Comparison of ENCODE assay signal across 15 mouse cellular contexts in genomic region chr10:80369995-80370747, GRCm38 (mm10). TPM values are rescaled to one million over a fixed set of nuclear protein-coding genes. Genes with fewer than 3 reads are reported as not detected.
DNase-seq lines count a peak whose midpoint lies in the region; ATAC-seq and TF ChIP-seq lines count a peak whose summit lies in the region.
"Had no signal": no experiment of that assay in that cellular context is flagged by ENCODE, and none has a peak within 500 bp of the region (broad histone marks: within the 10 kb centered on the region; RNA-seq: fewer than 3 reads in every experiment).

No protein-coding gene starts in this region.

- H3K4me3 ChIP-seq in lung, embryonic 14.5 days (ENCODE audit: low read depth, low read length), result no peak overlapping the region
- no peak overlapping the region for H3K4me3 ChIP-seq in ES-Bruce4 (ENCODE audit: low read depth, low read length)
- no peak overlapping the region for H3K4me3 ChIP-seq in small intestine, adult 2 months (ENCODE audit: low read depth, low read length)
- H3K4me3 ChIP-seq: embryonic facial prominence, embryonic 13.5 days; stomach, embryonic 15.5 days had no signal

- ATAC-seq in frontal cortex, adult (ENCODE audit: low TSS enrichment), result 0 out of 2 replicates have a peak, but pooled peaks have one; percentile 41
- no peak for ATAC-seq in lung, embryonic 14.5 days (ENCODE audit: insufficient read depth)
- ATAC-seq in granulocyte monocyte progenitor cell, adult 5-6 weeks (replicated peaks; ENCODE audit: poor library complexity, severe bottlenecking), result no peak
- ATAC-seq: forebrain, embryonic 16.5 days had no signal

- peak; percentile 9; the same call in 1 of the 2 replicates for TF ChIP-seq CTCF in lung, embryonic 14.5 days (IDR thresholded peaks at IDR 0.05; ENCODE audit: low read depth)
- TF ChIP-seq CTCF in ES-Bruce4 (IDR thresholded peaks at IDR 0.05; ENCODE audit: low read depth, low read length), result peak; percentile 57
- TF ChIP-seq CTCF in small intestine, adult 2 months (IDR thresholded peaks at IDR 0.05; ENCODE audit: extremely low read depth, insufficient read length, insufficient replicate concordance, low read depth, low read length), result peak; percentile 7; the same call in 1 of the 2 replicates

- WGBS in lung, embryonic 14.5 days, result 71% methylated on average over 21 of the region's 21 CpGs
- WGBS in small intestine, adult 2 months, result 72% methylated on average over 21 of the region's 21 CpGs

- no peak overlapping the region for H3K9ac ChIP-seq in lung, embryonic 14.5 days
- no peak overlapping the region for H3K9ac ChIP-seq in ES-Bruce4 (ENCODE audit: low read depth, poor library complexity, severe bottlenecking)
- H3K9ac ChIP-seq: embryonic facial prominence, embryonic 13.5 days; stomach, embryonic 15.5 days had no signal

- no peak for TF ChIP-seq EP300 in ES-Bruce4 (IDR thresholded peaks at IDR 0.05; ENCODE audit: insufficient read depth, low read depth, low read length)

- no peak overlapping the region for H3K4me2 ChIP-seq in lung, embryonic 14.5 days
- H3K4me2 ChIP-seq: embryonic facial prominence, embryonic 13.5 days; heart, embryonic 11.5 days; stomach, embryonic 15.5 days had no signal

- no peak for DNase-seq in frontal cortex, postnatal 14 days (ENCODE audit: low spot score in 2 of 2)
- DNase-seq in lung, embryonic 14.5 days, result no peak
- no peak for DNase-seq in lung, postnatal 10 days
- no peak for DNase-seq in urinary bladder, adult 2 months (ENCODE audit: low spot score)
- DNase-seq: adrenal gland, adult 8-10 months; cerebellum, adult 11-12 months had no signal

- H3K4me1 ChIP-seq in lung, embryonic 14.5 days (ENCODE audit: insufficient read depth), result no peaks in the 10 kb centered on the region
- peaks cover 7% of the 10 kb centered on the region for H3K4me1 ChIP-seq in ES-Bruce4 (ENCODE audit: control insufficient read depth, insufficient read depth, low read length)
- H3K4me1 ChIP-seq in small intestine, adult 2 months (ENCODE audit: control insufficient read depth, insufficient read depth, insufficient read length, low read length), result peaks cover 8% of the 10 kb centered on the region
- H3K4me1 ChIP-seq: stomach, embryonic 15.5 days had no signal

- no peaks in the 10 kb centered on the region for H3K27me3 ChIP-seq in lung, embryonic 14.5 days (ENCODE audit: insufficient read depth, low read length)
- H3K27me3 ChIP-seq in ES-Bruce4 (ENCODE audit: control insufficient read depth, insufficient read depth, low read length, poor library complexity, severe bottlenecking), result no peaks in the 10 kb centered on the region
- no peaks in the 10 kb centered on the region for H3K27me3 ChIP-seq in small intestine, adult 2 months (ENCODE audit: control insufficient read depth, insufficient read depth, low read length)
- H3K27me3 ChIP-seq: stomach, embryonic 15.5 days had no signal

- H3K36me3 ChIP-seq in lung, embryonic 14.5 days (ENCODE audit: insufficient read depth), result no peaks in the 10 kb centered on the region
- no peaks in the 10 kb centered on the region for H3K36me3 ChIP-seq in ES-Bruce4 (ENCODE audit: control insufficient read depth, insufficient read depth, low read length, poor library complexity, severe bottlenecking)
- H3K36me3 ChIP-seq in small intestine, adult 2 months (ENCODE audit: control insufficient read depth, insufficient read depth, low read length), result no peaks in the 10 kb centered on the region
- H3K36me3 ChIP-seq: embryonic facial prominence, embryonic 13.5 days; stomach, embryonic 15.5 days had no signal

- H3K27ac ChIP-seq in lung, embryonic 14.5 days (ENCODE audit: low read depth), result no peak overlapping the region
- H3K27ac ChIP-seq in ES-Bruce4 (ENCODE audit: insufficient read depth, low read length), result no peak overlapping the region
- no peak overlapping the region for H3K27ac ChIP-seq in small intestine, adult 2 months (ENCODE audit: insufficient read depth, low read depth, low read length)
- H3K27ac ChIP-seq: macrophage; stomach, embryonic 15.5 days had no signal

- no peak for TF ChIP-seq POLR2A in ES-Bruce4 (IDR thresholded peaks at IDR 0.05; ENCODE audit: insufficient read depth, low read length)
- no peak for TF ChIP-seq POLR2A in small intestine, adult 2 months (IDR thresholded peaks at IDR 0.05; ENCODE audit: low read depth, low read length)

- H3K9me3 ChIP-seq in lung, embryonic 14.5 days (ENCODE audit: low read depth, low read length), result no peaks in the 10 kb centered on the region
- H3K9me3 ChIP-seq in ES-Bruce4 (replicated peaks; ENCODE audit: control insufficient read depth, insufficient read depth, low read length, poor library complexity, severe bottlenecking), result no peaks in the 10 kb centered on the region
- H3K9me3 ChIP-seq: stomach, embryonic 15.5 days had no signal

RNA-seq across cellular contexts. Expression of gene Plk5, which starts 13.9 kb away (rescaled TPM):
- polyA plus RNA-seq in lung, embryonic 14.5 days (2014; fragmentation: Nextera tagmentation; extraction: Ambion mirVana), result 0.61 and 0.77 TPM in 2 replicates
- 11.1 and 12.6 TPM in 2 replicates for polyA plus RNA-seq in ES-Bruce4 (2011; ENCODE audit: insufficient read depth, insufficient read length, low read depth, missing spikeins)
- 0.75 and 5.9 TPM in 2 replicates for polyA plus RNA-seq in small intestine, adult 2 months (2012; rRNA removed)
- not detected in 2 replicates for total RNA-seq in granulocyte monocyte progenitor cell, adult 5-6 weeks (2014; fragmentation: Nextera tagmentation)
- not detected in 2 replicates for total RNA-seq in granulocyte monocyte progenitor cell, adult 5-6 weeks (2017)
- polyA plus RNA-seq in urinary bladder, adult 2 months (2012; rRNA removed), result 4.5 and 6.4 TPM in 2 replicates
- polyA plus RNA-seq: heart, embryonic 11.5 days; macrophage had no signal

RNA-seq across cellular contexts. Expression of gene Mex3d, which starts 17.3 kb away (rescaled TPM):
- 7.4 and 8.6 TPM in 2 replicates for polyA plus RNA-seq in lung, embryonic 14.5 days (2014; fragmentation: Nextera tagmentation; extraction: Ambion mirVana)
- 25.0 and 28.0 TPM in 2 replicates for polyA plus RNA-seq in ES-Bruce4 (2011; ENCODE audit: insufficient read depth, insufficient read length, low read depth, missing spikeins)
- polyA plus RNA-seq in small intestine, adult 2 months (2012; rRNA removed), result 10.3 and 20.6 TPM in 2 replicates
- 0.67 and 3.6 TPM in 2 replicates for total RNA-seq in granulocyte monocyte progenitor cell, adult 5-6 weeks (2014; fragmentation: Nextera tagmentation)
- 2.1 and 2.2 TPM in 2 replicates for total RNA-seq in granulocyte monocyte progenitor cell, adult 5-6 weeks (2017)
- 11.2 and 11.5 TPM in 2 replicates for polyA plus RNA-seq in urinary bladder, adult 2 months (2012; rRNA removed)

RNA-seq across cellular contexts. Expression of gene Adamtsl5, which starts 22.0 kb away (rescaled TPM):
- 0.68 and 1.2 TPM in 2 replicates for polyA plus RNA-seq in lung, embryonic 14.5 days (2014; fragmentation: Nextera tagmentation; extraction: Ambion mirVana)
- polyA plus RNA-seq in ES-Bruce4 (2011; ENCODE audit: insufficient read depth, insufficient read length, low read depth, missing spikeins), result 3.8 and 5.4 TPM in 2 replicates
- 74.2 and 136 TPM in 2 replicates for polyA plus RNA-seq in small intestine, adult 2 months (2012; rRNA removed)
- not detected in 2 replicates for total RNA-seq in granulocyte monocyte progenitor cell, adult 5-6 weeks (2014; fragmentation: Nextera tagmentation)
- total RNA-seq in granulocyte monocyte progenitor cell, adult 5-6 weeks (2017), result not detected in 2 replicates
- polyA plus RNA-seq in urinary bladder, adult 2 months (2012; rRNA removed), result 57.9 and 65.7 TPM in 2 replicates

RNA-seq across cellular contexts. Expression of gene Mbd3, which starts 29.2 kb away (rescaled TPM):
- 224 and 268 TPM in 2 replicates for polyA plus RNA-seq in lung, embryonic 14.5 days (2014; fragmentation: Nextera tagmentation; extraction: Ambion mirVana)
- 81.3 and 84.8 TPM in 2 replicates for polyA plus RNA-seq in ES-Bruce4 (2011; ENCODE audit: insufficient read depth, insufficient read length, low read depth, missing spikeins)
- 55.1 and 85.7 TPM in 2 replicates for polyA plus RNA-seq in small intestine, adult 2 months (2012; rRNA removed)
- 85.0 and 105 TPM in 2 replicates for total RNA-seq in granulocyte monocyte progenitor cell, adult 5-6 weeks (2014; fragmentation: Nextera tagmentation)
- 94.1 and 106 TPM in 2 replicates for total RNA-seq in granulocyte monocyte progenitor cell, adult 5-6 weeks (2017)
- polyA plus RNA-seq in urinary bladder, adult 2 months (2012; rRNA removed), result 112 and 119 TPM in 2 replicates

RNA-seq across cellular contexts. Expression of gene Uqcr11, which starts 36.5 kb away (rescaled TPM):
- polyA plus RNA-seq in lung, embryonic 14.5 days (2014; fragmentation: Nextera tagmentation; extraction: Ambion mirVana), result 663 and 669 TPM in 2 replicates
- polyA plus RNA-seq in ES-Bruce4 (2011; ENCODE audit: insufficient read depth, insufficient read length, low read depth, missing spikeins), result 199 and 223 TPM in 2 replicates
- polyA plus RNA-seq in small intestine, adult 2 months (2012; rRNA removed), result 2,051 and 2,588 TPM in 2 replicates
- 382 and 438 TPM in 2 replicates for total RNA-seq in granulocyte monocyte progenitor cell, adult 5-6 weeks (2014; fragmentation: Nextera tagmentation)
- 172 and 277 TPM in 2 replicates for total RNA-seq in granulocyte monocyte progenitor cell, adult 5-6 weeks (2017)
- 883 and 983 TPM in 2 replicates for polyA plus RNA-seq in urinary bladder, adult 2 months (2012; rRNA removed)

Comparison
In these comparisons a context has a peak if more than half of its experiments do, and no peak if none do; other contexts are left out.
1. CTCF ChIP-seq: peak in every context shown above with its lines; median percentile 57 in ES-Bruce4; 9 in lung, embryonic 14.5 days; 7 in small intestine, adult 2 months.